13 mouse cellular contexts compared by ENCODE assay signal in genomic region chr8:82306424-82306823, GRCm38 (mm10).
"Had no signal": no experiment of that assay in that cellular context is flagged by ENCODE, and none has a peak within 500 bp of the region (broad histone marks: within the 10 kb centered on the region; RNA-seq: fewer than 3 reads in every experiment).

No protein-coding gene starts in this region.

- H3K9me3 ChIP-seq: limb, embryonic 15.5 days; liver, embryonic 12.5 days had no signal

- H3K4me3 ChIP-seq: limb, embryonic 15.5 days; liver, embryonic 12.5 days; myocyte had no signal

- H3K9ac ChIP-seq: limb, embryonic 15.5 days; liver, embryonic 12.5 days; lung, embryonic 14.5 days had no signal

- DNase-seq: kidney, adult 8-10 months; kidney, postnatal 25 days; lung, embryonic 14.5 days; lung, postnatal 10 days; lung, postnatal 4 days; right cerebral cortex, adult 18-20 months; right cerebral cortex, postnatal 25 days; thymus, postnatal 14 days had no signal

- H3K4me2 ChIP-seq: limb, embryonic 15.5 days; liver, embryonic 12.5 days; lung, embryonic 14.5 days; midbrain, embryonic 11.5 days had no signal

- H3K27me3 ChIP-seq: limb, embryonic 15.5 days; liver, embryonic 12.5 days had no signal

- H3K4me1 ChIP-seq: limb, embryonic 15.5 days; liver, embryonic 12.5 days had no signal

- H3K36me3 ChIP-seq: limb, embryonic 15.5 days; liver, embryonic 12.5 days had no signal

- ATAC-seq: liver, embryonic 12.5 days had no signal

- H3K27ac ChIP-seq: limb, embryonic 15.5 days; liver, embryonic 12.5 days; stomach, postnatal 0 days had no signal
